Mouse (Mus musculus) intestine, postnatal 0 days (tissue): ENCODE results near the gene Srxn1. TPM values are rescaled to one million over a fixed set of nuclear protein-coding genes. Genes with fewer than 3 reads are reported as not detected.
A peak's percentile ranks its signal among the peaks of the same experiment; 100 is the strongest.

Source experiments
- ATAC-seq: fragments of 200-750 bp; cut with Nextera tagmentation; 2 replicates; pipeline ENCODE4 v1.8.0; 2017; ENCODE audit warnings: mild to moderate bottlenecking, moderate TSS enrichment, moderate library complexity
- H3K27ac ChIP-seq: fragments of 300-500 bp; sonication (generic); 2 replicates; pipeline ENCODE4 v1.5.1; 2014; ENCODE audit warnings: mild to moderate bottlenecking, low read depth, low read length, moderate library complexity
- H3K27me3 ChIP-seq: fragments of 300-500 bp; sonication (generic); replicated peaks from 2 replicates; pipeline ENCODE4 v1.6.1; 2014; ENCODE audit warnings: low read length, mixed read lengths; ENCODE audit not compliant: control insufficient read depth, insufficient read depth
- H3K36me3 ChIP-seq: fragments of 300-500 bp; sonication (generic); 2 replicates; pipeline ENCODE4 v1.6.1; 2014; ENCODE audit warnings: mild to moderate bottlenecking, moderate library complexity; ENCODE audit not compliant: control insufficient read depth, insufficient read depth
- H3K4me1 ChIP-seq: fragments of 300-500 bp; sonication (generic); replicated peaks from 2 replicates; pipeline ENCODE4 v1.6.1; 2014; ENCODE audit warnings: antibody characterized with exemption, low read length, mixed read lengths; ENCODE audit not compliant: control insufficient read depth, insufficient read depth
- H3K4me2 ChIP-seq: fragments of 300-500 bp; sonication (generic); replicated peaks from 2 replicates; pipeline ENCODE4 v1.6.1; 2014; ENCODE audit warnings: low read depth, mild to moderate bottlenecking, moderate library complexity
- H3K4me3 ChIP-seq: fragments of 300-500 bp; sonication (generic); 2 replicates; pipeline ENCODE4 v1.5.1; 2014; ENCODE audit warnings: low read depth, low read length
- H3K9ac ChIP-seq: fragments of 300-500 bp; sonication (generic); 2 replicates; pipeline ENCODE4 v1.6.1; 2014; ENCODE audit warnings: mild to moderate bottlenecking, low read depth, low read length
- H3K9me3 ChIP-seq: fragments of 300-500 bp; sonication (generic); 2 replicates; pipeline ENCODE4 v1.6.1; 2016; ENCODE audit warnings: mixed run types; ENCODE audit not compliant: control insufficient read depth
- CTCF ChIP-seq: sonication (generic); IDR thresholded peaks from 2 replicates; pipeline ENCODE4 v1.5.1; 2016; ENCODE audit warnings: low read depth, mild to moderate bottlenecking, control low read depth, antibody characterized with exemption, moderate library complexity
- WGBS: fragments of 180-500 bp; shearing (Covaris S2); extraction: QIAGEN DNeasy Blood & Tissue Kit; methylation state at CpG from one replicate; pipeline ENCODE4 v1.1.7; 2014; 5-methylcytosine and 5-hydroxymethylcytosine counted together
- polyA plus RNA-seq: library from polyadenylated mRNA; unstranded; fragments of >200 nt; fragmentation: Nextera tagmentation; extraction: Ambion mirVana; gene quantifications from 2 replicates; pipeline ENCODE4 v1.2.1, GENCODE M21; 2015

Gene Srxn1
- polyA plus RNA-seq, 1 experiment from 2014 or later, result 104 TPM

- H3K27me3 ChIP-seq, result no peaks in the 10 kb centered on the region
- no peaks in the 10 kb centered on the region for H3K36me3 ChIP-seq
- H3K9ac ChIP-seq, result no peak overlapping the region
- H3K4me1 ChIP-seq, result no peaks in the 10 kb centered on the region
- H3K4me2 ChIP-seq, result no peak overlapping the region
- 84% methylated on average over 2 of the region's 2 CpGs for WGBS
- ATAC-seq, result no peak
- TF ChIP-seq CTCF, result no peak
- no peaks in the 10 kb centered on the region for H3K9me3 ChIP-seq
- H3K4me3 ChIP-seq, result no peak overlapping the region
- H3K27ac ChIP-seq, result no peak overlapping the region
Measured at GRCm38 (mm10) chr2:152069941-152070340, 35.4 kb upstream of the Srxn1 start.

- WGBS, result 89% methylated on average over 2 of the region's 2 CpGs
Measured at GRCm38 (mm10) chr2:152074521-152074920, 30.8 kb upstream of the Srxn1 start.

DNA sequence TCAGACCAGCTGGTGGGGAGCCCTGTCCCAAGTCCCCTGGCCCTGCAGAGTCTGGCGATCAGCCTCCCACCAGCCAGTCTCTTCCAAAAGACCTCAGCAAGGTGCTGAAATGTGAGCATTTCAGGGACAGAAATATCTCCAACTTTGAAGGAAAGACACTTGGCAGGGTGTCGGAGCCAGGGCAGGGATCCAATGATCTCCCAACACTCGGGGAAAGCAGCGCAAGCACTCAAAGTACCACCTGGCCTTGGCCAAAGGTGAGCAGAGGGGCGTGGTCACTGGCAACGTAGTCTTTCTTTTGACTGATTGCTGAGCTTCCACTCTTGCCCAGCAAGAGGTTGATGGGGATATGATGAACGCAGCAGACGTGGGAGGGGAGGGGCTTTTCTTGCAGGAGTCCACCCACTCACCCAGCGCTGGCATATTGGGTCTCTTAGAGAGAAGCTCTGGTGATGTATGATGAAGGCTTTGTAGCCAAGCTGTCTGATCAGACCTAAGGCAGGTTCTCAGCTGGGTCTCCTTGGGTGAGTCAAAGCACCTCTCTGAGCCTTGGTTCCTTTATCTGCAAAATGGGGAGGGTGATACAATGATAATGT lies 29.9 kb upstream of the Srxn1 start:
- Histone ChIP-seq H3K4me1 (no peaks in the 10 kb centered on the region), H3K9ac (no peak overlapping the region), H3K36me3 (no peaks in the 10 kb centered on the region), H3K27ac (no peak overlapping the region), H3K4me2 (no peak overlapping the region), H3K9me3 (no peaks in the 10 kb centered on the region), H3K4me3 (no peak overlapping the region), H3K27me3 (peaks cover 20% of the 10 kb centered on the region)
- WGBS, result 33% methylated on average over 9 of the region's 9 CpGs
- ATAC-seq, result no peak
- no peak for TF ChIP-seq CTCF

More at GRCm38 (mm10) chr2:152074521-152074920, 30.8 kb upstream of the Srxn1 start:
- Histone ChIP-seq H3K4me1 (no peaks in the 10 kb centered on the region), H3K27ac (no peak overlapping the region), H3K4me3 (no peak overlapping the region), H3K36me3 (no peaks in the 10 kb centered on the region), H3K9me3 (no peaks in the 10 kb centered on the region), H3K9ac (no peak overlapping the region), H3K27me3 (peaks cover 13% of the 10 kb centered on the region), H3K4me2 (no peak overlapping the region)
- no peak for ATAC-seq
- no peak for TF ChIP-seq CTCF

DNA sequence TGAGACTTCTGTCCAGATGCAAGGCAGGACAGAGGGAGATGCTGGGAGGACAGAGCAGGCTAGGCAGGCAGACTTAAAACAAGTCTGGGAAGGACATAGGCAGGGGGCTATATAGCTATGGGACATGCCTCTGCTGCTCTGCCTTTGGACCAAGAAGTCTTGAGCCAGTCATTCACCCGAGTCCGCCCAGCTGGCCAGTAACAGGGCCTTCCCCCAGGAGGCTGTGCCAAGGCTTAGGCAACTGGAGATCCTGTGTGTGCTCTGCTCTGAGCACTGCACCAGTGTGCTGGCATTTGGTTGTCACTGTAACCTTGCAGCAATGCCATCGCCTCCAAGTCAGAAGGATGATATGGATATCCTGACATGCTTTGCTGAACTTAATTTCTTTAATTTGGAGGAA lies 28.0 kb upstream of the Srxn1 start:
- 74% methylated on average over 3 of the region's 3 CpGs for WGBS
- no peaks in the 10 kb centered on the region for H3K9me3 ChIP-seq
- H3K4me2 ChIP-seq, result no peak overlapping the region
- H3K4me1 ChIP-seq, result no peaks in the 10 kb centered on the region
- no peak for TF ChIP-seq CTCF
- H3K9ac ChIP-seq, result no peak overlapping the region
- no peaks in the 10 kb centered on the region for H3K36me3 ChIP-seq
- H3K4me3 ChIP-seq, result no peak overlapping the region
- H3K27ac ChIP-seq, result no peak overlapping the region
- peaks cover 34% of the 10 kb centered on the region for H3K27me3 ChIP-seq
- ATAC-seq, result no peak

GRCm38 (mm10) chr2:152080685-152081541 lies 24.4 kb upstream of the Srxn1 start, which contains the start of gene Scrt2:
Gene Scrt2, plus strand, starts transcription at chr2:152081529.
- TF ChIP-seq CTCF, result no peak
- Histone ChIP-seq H3K9me3 (no peaks in the 10 kb centered on the region), H3K4me1 (no peaks in the 10 kb centered on the region), H3K27ac (no peak within 1 kb of the TSS), H3K4me2 (peak within 1 kb of the TSS; percentile 62), H3K4me3 (peak within 1 kb of the TSS; percentile 28), H3K36me3 (no peaks in the 10 kb centered on the region), H3K27me3 (peaks cover 52% of the 10 kb centered on the region), H3K9ac (no peak within 1 kb of the TSS)
- 2% methylated on average over 23 of the region's 24 CpGs for WGBS
- ATAC-seq, result no peak

DNA sequence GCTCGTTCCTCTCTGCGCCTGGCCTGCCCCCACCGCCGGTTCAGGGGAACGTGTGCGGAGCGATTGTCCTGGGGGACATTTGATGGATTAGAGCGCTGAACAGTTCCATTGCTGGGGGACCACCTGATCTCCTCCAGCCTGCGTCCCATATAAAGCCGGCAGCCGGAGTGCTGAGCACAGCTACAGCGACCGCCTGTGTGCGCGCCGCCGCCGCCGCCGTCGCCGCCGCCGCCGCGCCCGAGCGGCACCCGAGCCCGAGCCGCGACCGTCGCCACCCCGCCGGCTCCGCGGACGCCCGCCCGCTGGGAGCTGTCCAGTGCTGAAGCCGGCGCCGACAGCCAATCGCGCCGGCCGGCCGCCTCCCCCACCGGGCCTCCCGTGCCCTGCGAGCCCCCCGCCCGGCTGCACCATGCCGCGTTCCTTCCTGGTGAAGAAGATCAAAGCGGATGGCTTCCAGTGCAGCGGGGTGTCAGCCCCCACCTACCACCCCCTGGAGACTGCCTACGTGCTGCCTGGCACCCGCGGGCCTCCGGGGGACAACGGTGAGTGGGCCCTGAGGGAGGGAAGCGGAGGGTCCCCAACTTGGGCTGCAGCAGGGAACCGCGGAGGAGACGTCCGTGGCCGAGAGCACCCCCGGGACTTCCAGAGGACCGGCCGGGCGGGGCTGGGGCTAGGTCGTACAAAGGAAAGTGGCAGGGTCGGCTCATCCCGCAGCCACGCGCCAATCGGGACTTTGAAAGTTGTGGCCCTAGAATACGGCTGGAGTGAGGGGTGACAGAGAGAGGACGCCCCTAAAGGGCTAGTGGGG lies 23.5 kb upstream of the Srxn1 start:
- peaks cover 49% of the 10 kb centered on the region for H3K27me3 ChIP-seq
- ATAC-seq, result peak; percentile 74

More for the DNA sequence above, 23.5 kb upstream of the Srxn1 start:
- no peaks in the 10 kb centered on the region for H3K4me1 ChIP-seq
- no peak overlapping the region for H3K27ac ChIP-seq
- H3K9me3 ChIP-seq, result no peaks in the 10 kb centered on the region
- H3K4me2 ChIP-seq, result peak overlapping the region; percentile 62
- under 1% methylated on average over 75 of the region's 81 CpGs for WGBS
- no peak for TF ChIP-seq CTCF
- H3K4me3 ChIP-seq, result peak overlapping the region; percentile 28
- H3K36me3 ChIP-seq, result no peaks in the 10 kb centered on the region
- H3K9ac ChIP-seq, result no peak overlapping the region
